Mouse (Mus musculus): ENCODE results near the gene Olfr1329. TPM values are rescaled to one million over a fixed set of nuclear protein-coding genes. Genes with fewer than 3 reads are reported as not detected.

The Olfr1329 gene
- not detected in 2 replicates for polyA plus RNA-seq (2012; rRNA removed)

GRCm38 (mm10) chr4:118917365-118917764 is at the start of gene Olfr1329:
Gene Olfr1329 (minus strand): TSS chr4:118917465.

GRCm38 (mm10) chr4:118961141-118961628 is 43.9 kb upstream of the Olfr1329 start, which contains the start of gene Lao1:
Gene Lao1 (plus strand): TSS chr4:118961578.

GRCm38 (mm10) chr4:118938512-118938911 is 21.2 kb upstream of the Olfr1329 start, which contains the start of gene Olfr1328:
Gene Olfr1328 (minus strand): TSS chr4:118938612.

GRCm38 (mm10) chr4:118888297-118888696 is 29.0 kb downstream of the Olfr1329 start, which contains the start of gene Olfr1330:
Gene Olfr1330 (plus strand): TSS chr4:118888597.

Other genes starting within 250 kb of the Olfr1329 start
- gene Olfr1342, start 224.7 kb downstream of the Olfr1329 start, polyA plus RNA-seq (2012; rRNA removed) = not detected in 2 replicates
- not detected in 2 replicates for gene Olfr1341, start 213.9 kb downstream of the Olfr1329 start, polyA plus RNA-seq (2012; rRNA removed)
- gene Olfr1340, start 197.3 kb downstream of the Olfr1329 start, polyA plus RNA-seq (2012; rRNA removed) = not detected in 2 replicates
- not detected in 2 replicates for gene Olfr1339, start 185.3 kb downstream of the Olfr1329 start, polyA plus RNA-seq (2012; rRNA removed)
- not detected in 2 replicates for gene Olfr1338, start 158.7 kb downstream of the Olfr1329 start, polyA plus RNA-seq (2012; rRNA removed)
- not detected in 2 replicates for gene Olfr1337, start 134.9 kb downstream of the Olfr1329 start, polyA plus RNA-seq (2012; rRNA removed)
- not detected in 2 replicates for gene Olfr1335, start 107.5 kb downstream of the Olfr1329 start, polyA plus RNA-seq (2012; rRNA removed)
- not detected in 2 replicates for gene Olfr1333, start 81.2 kb downstream of the Olfr1329 start, polyA plus RNA-seq (2012; rRNA removed)
- gene Olfr1331, start 52.8 kb downstream of the Olfr1329 start, polyA plus RNA-seq (2012; rRNA removed) = not detected in 2 replicates
- gene Olfr1330, start 28.9 kb downstream of the Olfr1329 start, polyA plus RNA-seq (2012; rRNA removed) = not detected in 2 replicates
- not detected in 2 replicates for gene Olfr1328, start 21.1 kb upstream of the Olfr1329 start, polyA plus RNA-seq (2012; rRNA removed)
- gene Lao1, start 44.1 kb upstream of the Olfr1329 start, polyA plus RNA-seq (2012; rRNA removed) = not detected in 2 replicates
- gene Slc2a1, start 191.2 kb upstream of the Olfr1329 start, polyA plus RNA-seq (2012; rRNA removed) = 152 and 210 TPM in 2 replicates